Mouse (Mus musculus): ENCODE data around the gene Lct.
A peak's percentile ranks its signal among the peaks of the same experiment; 100 is the strongest.
"Not testable (repeated sequence)": the region's sequence is repeated elsewhere in the genome, so short reads cannot be mapped to it uniquely, and the experiment has no call there.

The Lct gene

GRCm38 (mm10) chr1:128328218-128328617 lies at the start of gene Lct:
Gene Lct, minus strand, starts transcription at chr1:128328318.
- DNase-seq (ENCODE audit: low read depth, low spot score): no peak

GRCm38 (mm10) chr1:128376841-128377240 lies 48.7 kb upstream of the Lct start:
- no peak for DNase-seq (ENCODE audit: low read depth, low spot score)

GRCm38 (mm10) chr1:128372143-128372860 lies 44.2 kb upstream of the Lct start:
- no peak for DNase-seq (ENCODE audit: low read depth, low spot score)

GRCm38 (mm10) chr1:128368732-128369441 lies 40.8 kb upstream of the Lct start:
- DNase-seq (ENCODE audit: low read depth, low spot score): peak; percentile 64

GRCm38 (mm10) chr1:128360601-128361000 lies 32.5 kb upstream of the Lct start:
- no peak for DNase-seq (ENCODE audit: low read depth, low spot score)

- DNase-seq (ENCODE audit: low read depth, low spot score): peak; percentile 99
Observed at GRCm38 (mm10) chr1:128359554-128360376, 31.6 kb upstream of the Lct start, which contains the start of gene Mcm6. Gene Mcm6, minus strand, starts transcription at chr1:128359664.

- DNase-seq (ENCODE audit: low read depth, low spot score): peak; percentile 85
Observed at GRCm38 (mm10) chr1:128358916-128359553, 30.9 kb upstream of the Lct start.

GRCm38 (mm10) chr1:128358276-128358675 lies 30.2 kb upstream of the Lct start:
- DNase-seq (ENCODE audit: low read depth, low spot score): peak; percentile 19

GRCm38 (mm10) chr1:128357452-128357851 lies 29.3 kb upstream of the Lct start:
- DNase-seq (ENCODE audit: low read depth, low spot score): no peak

GRCm38 (mm10) chr1:128353092-128353491 lies 25.0 kb upstream of the Lct start:
- no peak for DNase-seq (ENCODE audit: low read depth, low spot score)

- DNase-seq (ENCODE audit: low read depth, low spot score): peak; percentile 74
Observed at GRCm38 (mm10) chr1:128344232-128344631, 16.1 kb upstream of the Lct start.

- DNase-seq (ENCODE audit: low read depth, low spot score): no peak
Observed at GRCm38 (mm10) chr1:128337708-128338320, 9.7 kb upstream of the Lct start.

- no peak for DNase-seq (ENCODE audit: low read depth, low spot score)
Observed at GRCm38 (mm10) chr1:128330313-128330712, 2.2 kb upstream of the Lct start.

GRCm38 (mm10) chr1:128327165-128327564 lies 953 bp downstream of the Lct start:
- DNase-seq (ENCODE audit: low read depth, low spot score): no peak

GRCm38 (mm10) chr1:128324776-128325175 lies 3.3 kb downstream of the Lct start:
- no peak for DNase-seq (ENCODE audit: low read depth, low spot score)

GRCm38 (mm10) chr1:128323026-128323643 lies 5.0 kb downstream of the Lct start:
- no peak for DNase-seq (ENCODE audit: low read depth, low spot score)

GRCm38 (mm10) chr1:128319266-128319665 lies 8.9 kb downstream of the Lct start:
- DNase-seq (ENCODE audit: low read depth, low spot score): not testable (repeated sequence)

- DNase-seq (ENCODE audit: low read depth, low spot score): no peak
Observed at GRCm38 (mm10) chr1:128314665-128315064, 13.5 kb downstream of the Lct start.

GRCm38 (mm10) chr1:128309043-128309442 lies 19.1 kb downstream of the Lct start:
- no peak for DNase-seq (ENCODE audit: low read depth, low spot score)

GRCm38 (mm10) chr1:128303900-128304299 lies 24.2 kb downstream of the Lct start:
- DNase-seq (ENCODE audit: low read depth, low spot score): peak; percentile 30

Measured in ZHBTc4 (cell line).